Mouse (Mus musculus) left cerebral cortex, adult 2 months (tissue): ENCODE measurements around the gene Trak1. TPM values are rescaled to one million over a fixed set of nuclear protein-coding genes. Genes with fewer than 3 reads are reported as not detected.

Experiments used
- DNase-seq, 2 experiments: peaks; one replicate each; pipeline ENCODE4 v3.0.0; 2021 to 2022; ENCODE audit warnings: low spot score in 2 of 2, mixed read lengths in 1 of 2; ENCODE audit errors: extremely low spot score in 1 of 2
- H3K27ac ChIP-seq: fragments of 200-600 bp; 2 replicates; pipeline ENCODE4 v1.8.1; 2022
- H3K4me3 ChIP-seq: fragments of 200-600 bp; 2 replicates; pipeline ENCODE4 v1.8.1; 2022
- CTCF ChIP-seq: fragments of 200-600 bp; IDR thresholded peaks from 2 replicates; pipeline ENCODE4 v1.8.1; 2022; ENCODE audit warnings: antibody characterized with exemption, mild to moderate bottlenecking, moderate library complexity
- intact Hi-C: fragments of 180-260 bp; cut with DNase I; formaldehyde crosslinking; loops from one replicate; pipeline ENCODE4 v1.15.1; 2025
- total RNA-seq, 2 experiments: library from RNA; stranded (reverse); gene quantifications; 2 replicates each; pipeline ENCODE4 v1.2.3; 2021

The Trak1 gene
- total RNA-seq, 2 experiments from 2014 or later: 247 to 298 TPM

GRCm38 (mm10) chr9:121366135-121366863 lies 69.0 kb downstream of the Trak1 start:
- Histone ChIP-seq H3K27ac (peak overlapping the region; percentile 78), H3K4me3 (no peak overlapping the region; the same call in 1 of the 2 replicates)
- peak in 1 of 2 experiments; percentile 66 for DNase-seq
- no peak for TF ChIP-seq CTCF
- intact Hi-C loops: loop anchor here (2.0 kb wide), 1 partner anchor 33 kb away; no protein-coding TSS in a partner anchor

- no peak for TF ChIP-seq CTCF
- intact Hi-C loops: loop anchor here (2.0 kb wide), 1 partner anchor 34 kb away; no protein-coding TSS in a partner anchor
- peak overlapping the region; percentile 2; the same call in 1 of the 2 replicates for H3K4me3 ChIP-seq
- peak overlapping the region; percentile 78 for H3K27ac ChIP-seq
- no peak for DNase-seq
Observed at GRCm38 (mm10) chr9:121366864-121367245, 69.6 kb downstream of the Trak1 start.

GRCm38 (mm10) chr9:121369573-121369972 lies 72.3 kb downstream of the Trak1 start:
- Histone ChIP-seq H3K4me3 (no peak overlapping the region), H3K27ac (peak overlapping the region; percentile 15)
- intact Hi-C loops: no loop called here
- TF ChIP-seq CTCF: no peak
- no peak for DNase-seq

GRCm38 (mm10) chr9:121371346-121371891 lies 74.1 kb downstream of the Trak1 start:
- intact Hi-C loops: loop anchor here (2.0 kb wide), 2 partner anchors 17 to 75 kb away; partner anchors contain the start of gene Trak1
- Histone ChIP-seq H3K27ac (peak overlapping the region; percentile 82), H3K4me3 (peak overlapping the region; percentile 32)
- no peak for TF ChIP-seq CTCF
- DNase-seq: peak; percentile 53 to 67

- intact Hi-C loops: loop anchor here (2.0 kb wide), 2 partner anchors 17 to 75 kb away; partner anchors contain the start of gene Trak1
- DNase-seq: no peak
Observed at GRCm38 (mm10) chr9:121371946-121372646, 74.8 kb downstream of the Trak1 start.

GRCm38 (mm10) chr9:121373107-121373506 lies 75.8 kb downstream of the Trak1 start:
- Histone ChIP-seq H3K27ac (peak overlapping the region; percentile 73; the same call in 1 of the 2 replicates), H3K4me3 (no peak overlapping the region)
- intact Hi-C loops: no loop called here
- DNase-seq: no peak
- no peak for TF ChIP-seq CTCF

More at GRCm38 (mm10) chr9:121371946-121372646, 74.8 kb downstream of the Trak1 start:
- no peak for TF ChIP-seq CTCF
- Histone ChIP-seq H3K27ac (peak overlapping the region; percentile 82), H3K4me3 (peak overlapping the region; percentile 21)

GRCm38 (mm10) chr9:121373512-121373911 lies 76.2 kb downstream of the Trak1 start:
- TF ChIP-seq CTCF: no peak
- H3K4me3 ChIP-seq: no peak overlapping the region
- peak overlapping the region; percentile 73 for H3K27ac ChIP-seq
- no peak for DNase-seq
- intact Hi-C loops: no loop called here

- peak; percentile 90 for TF ChIP-seq CTCF
- Histone ChIP-seq H3K4me3 (no peak overlapping the region), H3K27ac (peak overlapping the region; percentile 73)
- intact Hi-C loops: loop anchor here (1.0 kb wide), 2 partner anchors 90 to 126 kb away; no protein-coding TSS in a partner anchor
- peak in 1 of 2 experiments; percentile 63 for DNase-seq
Observed at GRCm38 (mm10) chr9:121374076-121374863, 77.0 kb downstream of the Trak1 start.

- Histone ChIP-seq H3K4me3 (no peak overlapping the region), H3K27ac (no peak overlapping the region)
- TF ChIP-seq CTCF: no peak
- intact Hi-C loops: loop anchor here (1.0 kb wide), 2 partner anchors 91 to 127 kb away; no protein-coding TSS in a partner anchor
- DNase-seq: no peak
Observed at GRCm38 (mm10) chr9:121374864-121375255, 77.6 kb downstream of the Trak1 start.

- no peak for DNase-seq
- no peak for TF ChIP-seq CTCF
- no peak overlapping the region for H3K4me3 ChIP-seq
- intact Hi-C loops: no loop called here
- H3K27ac ChIP-seq: no peak overlapping the region
Observed at GRCm38 (mm10) chr9:121376094-121376493, 78.8 kb downstream of the Trak1 start.

- Histone ChIP-seq H3K27ac (no peak overlapping the region), H3K4me3 (no peak overlapping the region)
- no peak for TF ChIP-seq CTCF
- intact Hi-C loops: no loop called here
- DNase-seq: no peak
Observed at GRCm38 (mm10) chr9:121380310-121380920, 83.1 kb downstream of the Trak1 start.
